In the genomic region with DNA sequence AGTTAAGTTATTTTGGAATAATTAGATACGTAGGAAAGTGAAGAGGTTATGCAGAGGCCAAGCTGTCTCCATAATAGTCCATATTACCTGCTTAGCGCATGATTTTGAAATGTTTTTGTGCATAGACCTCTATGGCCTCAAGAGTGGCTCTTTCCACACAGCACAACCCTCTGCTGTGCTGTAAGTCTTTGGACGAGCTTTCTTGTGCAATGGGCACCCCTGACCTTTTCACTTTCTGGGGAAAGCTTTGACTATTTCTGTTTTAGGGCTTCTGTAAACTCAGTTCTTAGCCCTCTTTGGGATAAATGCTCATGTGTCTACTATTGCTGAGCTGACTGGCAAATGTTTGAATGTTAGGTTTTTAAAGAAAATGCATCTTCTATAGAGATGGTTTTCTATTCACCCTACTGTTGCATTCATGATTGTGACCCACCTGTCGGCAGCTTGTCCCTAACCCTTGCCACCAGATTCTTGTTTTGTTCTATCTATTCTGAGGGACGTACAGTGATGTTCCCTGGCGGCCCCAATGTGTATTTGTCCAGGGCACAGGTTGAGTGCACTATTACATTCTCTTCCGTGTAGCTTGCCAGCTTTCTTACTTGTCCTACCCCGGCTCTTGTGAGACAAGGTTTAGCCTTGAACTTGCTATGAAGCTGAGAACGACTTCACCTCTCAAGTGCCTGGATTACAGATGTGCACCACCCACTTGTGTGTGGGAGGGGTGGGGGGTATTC, we compare ENCODE assay signal across 25 mouse cellular contexts.
DNase-seq lines count a peak whose midpoint lies in the region; ATAC-seq lines count a peak whose summit lies in the region.
"Had no signal": no experiment of that assay in that cellular context is flagged by ENCODE, and none has a peak within 500 bp of the region (broad histone marks: within the 10 kb centered on the region; RNA-seq: fewer than 3 reads in every experiment).

No protein-coding gene starts in this region.

- DNase-seq in heart, embryonic 10.5 days (ENCODE audit: low spot score) = peak; percentile 66
- DNase-seq in heart, postnatal 4 days = no peak
- no peak for DNase-seq in liver, embryonic 11.5 days (ENCODE audit: low spot score)
- DNase-seq in left cerebral cortex, postnatal 4 days = no peak
- DNase-seq: adrenal gland, adult 2 months; adrenal gland, postnatal 14 days; cerebellum, adult 11 months; cerebellum, adult 2 months; cerebellum, adult 9-11 months; cerebellum, postnatal 25 days; forebrain, postnatal 0 days; gastrocnemius, adult 2 months; gastrocnemius, postnatal 14 days; heart, adult 18-20 months had no signal

- intact Hi-C loops in left cerebral cortex, postnatal 4 days (cut with DNase I) = no loop called here

- H3K27ac ChIP-seq in heart, embryonic 10.5 days = no peak overlapping the region
- H3K27ac ChIP-seq in liver, embryonic 16.5 days (ENCODE audit: low read length) = no peak overlapping the region
- no peak overlapping the region for H3K27ac ChIP-seq in liver, embryonic 11.5 days (ENCODE audit: low read depth, low read length)
- 0 out of 2 replicates have a peak overlapping the region, but pooled peaks have one; percentile 3 for H3K27ac ChIP-seq in neural tube, embryonic 13.5 days (replicated peaks)
- H3K27ac ChIP-seq in neural tube, embryonic 15.5 days (replicated peaks) = no peak overlapping the region
- H3K27ac ChIP-seq: embryonic facial prominence, embryonic 13.5 days; forebrain, embryonic 13.5 days; gastrocnemius, adult 2 months; heart, embryonic 13.5 days; hindbrain, embryonic 10.5 days; hindbrain, embryonic 13.5 days had no signal

- H3K9ac ChIP-seq in liver, embryonic 16.5 days (ENCODE audit: low read depth, low read length) = no peak overlapping the region
- H3K9ac ChIP-seq in liver, embryonic 11.5 days (ENCODE audit: low read depth, low read length) = no peak overlapping the region
- H3K9ac ChIP-seq in neural tube, embryonic 13.5 days = no peak overlapping the region
- H3K9ac ChIP-seq in neural tube, embryonic 15.5 days (replicated peaks) = no peak overlapping the region
- H3K9ac ChIP-seq: embryonic facial prominence, embryonic 13.5 days; forebrain, embryonic 13.5 days; forebrain, postnatal 0 days; heart, embryonic 13.5 days; hindbrain, embryonic 13.5 days had no signal

- no peaks in the 10 kb centered on the region for H3K36me3 ChIP-seq in heart, embryonic 10.5 days
- H3K36me3 ChIP-seq in liver, embryonic 16.5 days (ENCODE audit: control insufficient read depth, insufficient read depth) = no peaks in the 10 kb centered on the region
- H3K36me3 ChIP-seq in liver, embryonic 11.5 days (ENCODE audit: control insufficient read depth, insufficient read depth, low read length) = no peaks in the 10 kb centered on the region
- H3K36me3 ChIP-seq in neural tube, embryonic 13.5 days = no peaks in the 10 kb centered on the region
- H3K36me3 ChIP-seq in neural tube, embryonic 15.5 days = no peaks in the 10 kb centered on the region
- H3K36me3 ChIP-seq: embryonic facial prominence, embryonic 13.5 days; heart, embryonic 13.5 days; hindbrain, embryonic 10.5 days; hindbrain, embryonic 13.5 days had no signal

- no peaks in the 10 kb centered on the region for H3K9me3 ChIP-seq in heart, embryonic 10.5 days
- H3K9me3 ChIP-seq in liver, embryonic 16.5 days (replicated peaks; ENCODE audit: control insufficient read depth, low read length) = no peaks in the 10 kb centered on the region
- no peaks in the 10 kb centered on the region for H3K9me3 ChIP-seq in liver, embryonic 11.5 days (ENCODE audit: control insufficient read depth, low read length)
- H3K9me3 ChIP-seq in neural tube, embryonic 13.5 days = no peaks in the 10 kb centered on the region
- no peaks in the 10 kb centered on the region for H3K9me3 ChIP-seq in neural tube, embryonic 15.5 days (replicated peaks)
- H3K9me3 ChIP-seq: embryonic facial prominence, embryonic 13.5 days; forebrain, embryonic 13.5 days; heart, embryonic 13.5 days; hindbrain, embryonic 10.5 days; hindbrain, embryonic 13.5 days had no signal

- peak; percentile 64 for ATAC-seq in liver, embryonic 16.5 days (ENCODE audit: low read depth)
- ATAC-seq in liver, embryonic 11.5 days (replicated peaks; ENCODE audit: low FRiP score) = no peak
- no peak for ATAC-seq in neural tube, embryonic 13.5 days (ENCODE audit: low read depth)
- no peak for ATAC-seq in neural tube, embryonic 15.5 days (ENCODE audit: low FRiP score)
- ATAC-seq: CD4-positive, CD25-positive, alpha-beta regulatory T cell, adult 4 months; forebrain, embryonic 13.5 days; forebrain, postnatal 0 days; hindbrain, embryonic 16.5 days had no signal

- H3K4me1 ChIP-seq in heart, embryonic 10.5 days = peaks cover 46% of the 10 kb centered on the region
- H3K4me1 ChIP-seq in liver, embryonic 16.5 days (ENCODE audit: control insufficient read depth, low read depth, low read length) = no peaks in the 10 kb centered on the region; the same call in 1 of the 2 replicates
- no peaks in the 10 kb centered on the region for H3K4me1 ChIP-seq in liver, embryonic 11.5 days (replicated peaks; ENCODE audit: control insufficient read depth, insufficient read depth, low read length)
- H3K4me1 ChIP-seq in neural tube, embryonic 13.5 days (replicated peaks) = peaks cover 32% of the 10 kb centered on the region
- peaks cover 30% of the 10 kb centered on the region for H3K4me1 ChIP-seq in neural tube, embryonic 15.5 days

- no peak overlapping the region for H3K4me3 ChIP-seq in heart, embryonic 10.5 days
- H3K4me3 ChIP-seq in liver, embryonic 16.5 days (ENCODE audit: low read depth, low read length) = no peak overlapping the region
- no peak overlapping the region for H3K4me3 ChIP-seq in liver, embryonic 11.5 days (ENCODE audit: low read depth, low read length)
- H3K4me3 ChIP-seq in neural tube, embryonic 13.5 days = no peak overlapping the region
- no peak overlapping the region for H3K4me3 ChIP-seq in neural tube, embryonic 15.5 days (replicated peaks)
- H3K4me3 ChIP-seq: embryonic facial prominence, embryonic 13.5 days; erythroblast, embryonic 14.5 days; forebrain, embryonic 13.5 days; gastrocnemius, adult 2 months; heart, embryonic 13.5 days; hindbrain, embryonic 10.5 days; hindbrain, embryonic 13.5 days had no signal

- no peaks in the 10 kb centered on the region for H3K27me3 ChIP-seq in heart, embryonic 10.5 days (ENCODE audit: insufficient read depth, poor library complexity, severe bottlenecking)
- no peaks in the 10 kb centered on the region for H3K27me3 ChIP-seq in liver, embryonic 16.5 days (ENCODE audit: control insufficient read depth, insufficient read depth, low read depth, low read length)
- H3K27me3 ChIP-seq in liver, embryonic 11.5 days (replicated peaks; ENCODE audit: control insufficient read depth, insufficient read depth, low read length) = no peaks in the 10 kb centered on the region
- H3K27me3 ChIP-seq in neural tube, embryonic 13.5 days = no peaks in the 10 kb centered on the region
- H3K27me3 ChIP-seq in neural tube, embryonic 15.5 days (replicated peaks) = no peaks in the 10 kb centered on the region
- H3K27me3 ChIP-seq: embryonic facial prominence, embryonic 13.5 days; forebrain, embryonic 13.5 days; heart, embryonic 13.5 days; hindbrain, embryonic 13.5 days had no signal

- WGBS in heart, embryonic 10.5 days = 77% methylated on average over 9 of the region's 9 CpGs
- WGBS in liver, embryonic 16.5 days (ENCODE audit: insufficient replicate concordance) = 54% methylated on average over 9 of the region's 9 CpGs
- WGBS in liver, embryonic 11.5 days = 80% methylated on average over 9 of the region's 9 CpGs
- 88% methylated on average over 9 of the region's 9 CpGs for WGBS in neural tube, embryonic 13.5 days
- 90% methylated on average over 9 of the region's 9 CpGs for WGBS in neural tube, embryonic 15.5 days

- H3K4me2 ChIP-seq in liver, embryonic 16.5 days (ENCODE audit: low read depth, low read length) = no peak overlapping the region
- H3K4me2 ChIP-seq in liver, embryonic 11.5 days = no peak overlapping the region
- no peak overlapping the region for H3K4me2 ChIP-seq in neural tube, embryonic 13.5 days
- H3K4me2 ChIP-seq in neural tube, embryonic 15.5 days = no peak overlapping the region
- H3K4me2 ChIP-seq: embryonic facial prominence, embryonic 13.5 days; forebrain, embryonic 13.5 days; heart, embryonic 13.5 days; hindbrain, embryonic 13.5 days had no signal
